14 mouse cellular contexts compared by ENCODE assay signal in genomic region chr9:99869936-99870779, GRCm38 (mm10). TPM values are rescaled to one million over a fixed set of nuclear protein-coding genes. Genes with fewer than 3 reads are reported as not detected.
DNase-seq lines count a peak whose midpoint lies in the region; ATAC-seq and TF ChIP-seq lines count a peak whose summit lies in the region.
"Had no signal": no experiment of that assay in that cellular context is flagged by ENCODE, and none has a peak within 500 bp of the region (broad histone marks: within the 10 kb centered on the region; RNA-seq: fewer than 3 reads in every experiment).

No protein-coding gene starts in this region.

- peak overlapping the region; percentile 42 for H3K4me3 ChIP-seq in hindbrain, embryonic 10.5 days
- no peak overlapping the region for H3K4me3 ChIP-seq in hindbrain, postnatal 0 days (ENCODE audit: low read length)
- peak overlapping the region; percentile 22; the same call in 1 of the 2 replicates for H3K4me3 ChIP-seq in hindbrain, embryonic 12.5 days
- peak overlapping the region; percentile 38 for H3K4me3 ChIP-seq in midbrain, embryonic 15.5 days

- H3K9me3 ChIP-seq in hindbrain, embryonic 10.5 days, result no peaks in the 10 kb centered on the region
- no peaks in the 10 kb centered on the region for H3K9me3 ChIP-seq in hindbrain, postnatal 0 days (ENCODE audit: low read length)
- H3K9me3 ChIP-seq in hindbrain, embryonic 12.5 days (replicated peaks), result no peaks in the 10 kb centered on the region
- H3K9me3 ChIP-seq in midbrain, embryonic 15.5 days, result no peaks in the 10 kb centered on the region

- no peak for TF ChIP-seq CTCF in hindbrain, postnatal 0 days (IDR thresholded peaks at IDR 0.05; ENCODE audit: low read depth)

- no peak overlapping the region for H3K4me2 ChIP-seq in hindbrain, postnatal 0 days (ENCODE audit: low read depth, low read length)
- peak overlapping the region; percentile 45 for H3K4me2 ChIP-seq in hindbrain, embryonic 12.5 days (replicated peaks)
- peak overlapping the region; percentile 42 for H3K4me2 ChIP-seq in midbrain, embryonic 15.5 days

- no peak overlapping the region for H3K9ac ChIP-seq in hindbrain, postnatal 0 days (replicated peaks; ENCODE audit: low read length)
- no peak overlapping the region for H3K9ac ChIP-seq in hindbrain, embryonic 12.5 days
- no peak overlapping the region for H3K9ac ChIP-seq in midbrain, embryonic 15.5 days

- no peaks in the 10 kb centered on the region for H3K36me3 ChIP-seq in hindbrain, embryonic 10.5 days
- no peaks in the 10 kb centered on the region for H3K36me3 ChIP-seq in hindbrain, postnatal 0 days (ENCODE audit: insufficient read depth, low read length)
- H3K36me3 ChIP-seq in hindbrain, embryonic 12.5 days, result no peaks in the 10 kb centered on the region
- no peaks in the 10 kb centered on the region for H3K36me3 ChIP-seq in midbrain, embryonic 15.5 days (replicated peaks)

- H3K27ac ChIP-seq in hindbrain, embryonic 10.5 days, result no peak overlapping the region
- H3K27ac ChIP-seq in hindbrain, postnatal 0 days, result no peak overlapping the region
- no peak overlapping the region for H3K27ac ChIP-seq in hindbrain, embryonic 12.5 days
- H3K27ac ChIP-seq in midbrain, embryonic 15.5 days, result peak overlapping the region; percentile 80

- peaks cover 58% of the 10 kb centered on the region for H3K4me1 ChIP-seq in hindbrain, embryonic 10.5 days (replicated peaks)
- H3K4me1 ChIP-seq in hindbrain, postnatal 0 days (ENCODE audit: insufficient read depth, low read length), result no peaks in the 10 kb centered on the region
- peaks cover 28% of the 10 kb centered on the region for H3K4me1 ChIP-seq in hindbrain, embryonic 12.5 days
- H3K4me1 ChIP-seq in midbrain, embryonic 15.5 days, result peaks cover 29% of the 10 kb centered on the region

- no peak for ATAC-seq in hindbrain, postnatal 0 days
- ATAC-seq in hindbrain, embryonic 12.5 days (ENCODE audit: low FRiP score), result no peak
- ATAC-seq in midbrain, embryonic 15.5 days (replicated peaks), result no peak
- ATAC-seq: inflammation-experienced regulatory T-cells, adult 6 months; Patski had no signal

- DNase-seq in hindbrain, embryonic 10.5 days (ENCODE audit: low spot score), result peak; percentile 55
- no peak for DNase-seq in hindbrain, postnatal 0 days (ENCODE audit: low spot score)
- DNase-seq in embryo, embryonic 10 days (ENCODE audit: low spot score), result peak; percentile 39
- DNase-seq in spleen, adult 12 weeks (ENCODE audit: low spot score), result no peak
- no peak for DNase-seq in frontal cortex, postnatal 14 days (ENCODE audit: low spot score in 2 of 2)
- DNase-seq in left cerebral cortex, adult 11 months (ENCODE audit: low spot score), result no peak
- DNase-seq: cerebellum, adult 9-10 months had no signal

- peaks cover 100% of the 10 kb centered on the region for H3K27me3 ChIP-seq in hindbrain, embryonic 10.5 days (ENCODE audit: insufficient read depth, poor library complexity, severe bottlenecking)
- peaks cover 79% of the 10 kb centered on the region for H3K27me3 ChIP-seq in hindbrain, postnatal 0 days (ENCODE audit: insufficient read depth, low read length)
- peaks cover 94% of the 10 kb centered on the region for H3K27me3 ChIP-seq in hindbrain, embryonic 12.5 days
- H3K27me3 ChIP-seq in midbrain, embryonic 15.5 days (replicated peaks), result peaks cover 54% of the 10 kb centered on the region

- under 1% methylated on average over 34 of the region's 34 CpGs for WGBS in hindbrain, embryonic 10.5 days
- WGBS in hindbrain, postnatal 0 days, result 2% methylated on average over 34 of the region's 34 CpGs
- under 1% methylated on average over 34 of the region's 34 CpGs for WGBS in hindbrain, embryonic 12.5 days
- under 1% methylated on average over 34 of the region's 34 CpGs for WGBS in midbrain, embryonic 15.5 days

RNA-seq across cellular contexts. Expression of gene Sox14, which starts 5.8 kb away (rescaled TPM):
- polyA plus RNA-seq in hindbrain, embryonic 10.5 days (2016; fragmentation: Nextera tagmentation; extraction: Ambion mirVana), result 1.4 and 3.3 TPM in 2 replicates
- 7.0 and 7.3 TPM in 2 replicates for total RNA-seq in hindbrain, postnatal 0 days (2014; rRNA removed)
- 5.5 and 7.1 TPM in 2 replicates for polyA plus RNA-seq in hindbrain, postnatal 0 days (2015; fragmentation: Nextera tagmentation; extraction: Ambion mirVana)
- 15.4 and 18.3 TPM in 2 replicates for polyA plus RNA-seq in hindbrain, embryonic 12.5 days (2016; fragmentation: Nextera tagmentation; extraction: Ambion mirVana)
- polyA plus RNA-seq in midbrain, embryonic 15.5 days (2015; fragmentation: Nextera tagmentation; extraction: Ambion mirVana), result 74.3 and 90.2 TPM in 2 replicates
- total RNA-seq: heart, adult 8-10 months; liver, adult 2 months; megakaryocyte-erythroid progenitor cell, adult 5-6 weeks had no signal
- polyA plus RNA-seq: inflammation-experienced regulatory T-cells, adult 6 months; liver, adult 2 months; Patski had no signal

Comparison
In these comparisons a context has a peak if more than half of its experiments do, and no peak if none do; other contexts are left out.
1. DNase-seq: peak in hindbrain, embryonic 10.5 days (single experiment) and embryo, embryonic 10 days (single experiment); none in hindbrain, postnatal 0 days (single experiment), spleen, adult 12 weeks (single experiment), frontal cortex, postnatal 14 days (0 of 2) and left cerebral cortex, adult 11 months (single experiment).